Mouse (Mus musculus): ENCODE measurements around the gene Pik3r6.

The Pik3r6 gene

DNA sequence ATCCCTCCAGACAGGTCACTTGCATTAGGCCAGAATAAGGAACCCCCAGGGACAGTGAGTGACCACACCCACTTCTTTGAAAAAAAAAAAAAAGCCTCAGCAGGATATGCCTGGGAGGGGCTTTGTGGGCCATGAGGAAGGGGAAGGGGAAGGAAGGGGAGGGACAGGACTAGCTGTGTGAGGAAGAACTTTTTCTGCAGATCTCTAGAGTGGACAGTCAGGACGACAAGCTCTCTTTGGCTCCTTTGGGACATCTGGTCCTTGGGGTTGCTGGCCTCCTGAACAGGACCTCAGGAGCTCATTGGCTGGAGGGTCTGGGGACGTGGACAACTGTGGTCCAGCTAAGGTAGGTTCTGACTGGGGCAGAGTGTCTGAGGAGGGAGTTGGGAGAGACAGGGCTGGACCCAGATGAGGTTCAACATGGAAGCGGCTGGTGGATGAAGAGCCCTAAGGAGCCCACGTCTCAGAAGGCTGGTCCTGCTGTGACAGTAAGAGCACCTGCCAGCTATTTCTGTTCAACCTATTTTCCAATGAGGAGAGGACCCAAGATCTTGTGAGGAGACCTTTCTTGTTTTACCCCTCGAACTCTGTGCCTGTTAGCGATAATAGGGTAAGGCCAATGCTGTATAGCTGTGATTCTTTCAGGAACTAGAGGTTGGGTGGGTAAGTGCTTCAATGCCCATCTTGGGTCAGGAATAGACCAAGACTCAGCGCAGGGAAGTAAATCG lies at the start of gene Pik3r6:
TSS of gene Pik3r6 (plus strand) at position 118 of the 728 bp plus-strand sequence.
- no peak for DNase-seq (ENCODE audit: low read depth)

DNA sequence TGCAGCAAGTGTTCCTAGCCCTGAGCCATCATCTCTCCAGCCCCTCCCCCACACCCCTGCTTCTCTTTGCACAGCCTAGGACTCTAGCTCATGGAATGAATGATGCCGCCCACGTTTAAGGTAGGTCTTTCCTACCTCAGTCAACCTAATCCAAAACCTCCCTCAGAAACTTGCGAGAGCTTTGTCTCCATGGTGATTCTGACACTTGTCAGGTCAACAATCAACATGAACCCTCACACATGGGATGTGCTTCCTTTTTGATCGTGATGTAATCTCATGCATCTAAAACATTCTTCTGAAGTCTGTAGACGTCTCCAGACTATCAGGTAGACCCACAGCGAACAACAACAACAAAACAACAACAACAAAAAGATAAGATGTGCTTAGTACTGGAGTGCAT lies 49.5 kb upstream of the Pik3r6 start:
- DNase-seq (ENCODE audit: low read depth) = no peak

DNA sequence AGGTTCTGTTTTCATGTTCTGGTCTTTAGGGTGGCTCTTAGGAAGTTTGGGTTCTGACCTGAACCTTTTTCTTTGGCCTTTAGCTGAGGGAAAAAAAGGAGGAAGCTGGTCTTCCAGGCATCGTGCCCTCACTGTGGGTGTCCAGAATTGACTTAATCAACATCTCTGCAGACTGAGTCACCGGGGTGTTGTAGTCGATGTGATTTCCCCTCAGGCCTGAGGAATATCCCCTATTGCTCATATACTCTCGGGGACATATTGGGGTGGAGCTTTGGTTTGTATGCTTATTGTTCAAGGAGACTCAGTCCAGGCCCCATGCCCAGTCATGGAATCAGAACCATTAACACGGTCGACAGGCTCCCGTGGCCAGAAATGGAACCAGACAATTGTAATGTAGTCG lies 44.7 kb upstream of the Pik3r6 start:
- DNase-seq (ENCODE audit: low read depth) = peak; percentile 91

GRCm38 (mm10) chr11:68459021-68459420 lies 43.8 kb upstream of the Pik3r6 start:
- peak; percentile 53 for DNase-seq (ENCODE audit: low read depth)

- peak; percentile 66 for DNase-seq (ENCODE audit: low read depth)
Observed at GRCm38 (mm10) chr11:68459486-68459885, 43.3 kb upstream of the Pik3r6 start.

DNA sequence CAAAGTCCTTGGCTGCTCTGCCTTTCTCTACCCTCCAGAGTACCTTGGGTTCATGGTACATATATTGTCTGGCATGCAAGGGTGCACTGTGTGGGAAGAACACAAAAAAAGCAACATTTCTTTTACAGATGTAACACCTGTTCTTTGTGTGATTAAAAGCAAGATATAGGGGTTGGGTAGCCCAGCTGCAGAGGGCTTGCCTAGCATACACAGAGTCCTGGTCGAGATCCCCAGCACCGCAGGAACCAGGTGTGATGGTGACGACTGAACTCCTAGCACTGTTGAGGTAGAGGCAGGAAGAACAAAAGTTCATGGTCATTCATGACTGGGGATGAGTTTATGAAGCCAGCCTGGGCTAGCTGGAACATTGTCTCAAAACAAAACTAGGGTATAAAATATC lies 40.1 kb upstream of the Pik3r6 start:
- no peak for DNase-seq (ENCODE audit: low read depth)

DNA sequence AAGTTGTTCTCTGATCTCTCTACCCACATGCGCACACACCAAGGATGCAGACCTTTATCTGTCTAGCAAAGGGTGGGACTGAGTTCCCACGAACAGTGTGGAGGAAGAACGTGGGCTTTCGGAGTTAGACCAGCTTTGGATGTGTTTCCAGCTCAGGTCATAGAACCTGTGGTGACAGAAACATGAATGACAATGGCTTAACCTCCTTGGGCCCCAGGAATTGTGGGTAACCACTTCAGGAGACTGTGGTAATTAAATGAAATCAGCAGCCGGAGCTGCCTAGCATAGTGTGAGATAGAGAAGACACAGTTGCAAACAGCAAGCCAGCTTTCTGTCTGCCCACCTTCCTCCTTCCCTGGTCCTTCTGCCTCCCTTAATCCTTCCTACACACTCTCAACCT lies 38.6 kb upstream of the Pik3r6 start:
- no peak for DNase-seq (ENCODE audit: low read depth)

GRCm38 (mm10) chr11:68465090-68465489 lies 37.7 kb upstream of the Pik3r6 start:
- DNase-seq (ENCODE audit: low read depth) = no peak

DNA sequence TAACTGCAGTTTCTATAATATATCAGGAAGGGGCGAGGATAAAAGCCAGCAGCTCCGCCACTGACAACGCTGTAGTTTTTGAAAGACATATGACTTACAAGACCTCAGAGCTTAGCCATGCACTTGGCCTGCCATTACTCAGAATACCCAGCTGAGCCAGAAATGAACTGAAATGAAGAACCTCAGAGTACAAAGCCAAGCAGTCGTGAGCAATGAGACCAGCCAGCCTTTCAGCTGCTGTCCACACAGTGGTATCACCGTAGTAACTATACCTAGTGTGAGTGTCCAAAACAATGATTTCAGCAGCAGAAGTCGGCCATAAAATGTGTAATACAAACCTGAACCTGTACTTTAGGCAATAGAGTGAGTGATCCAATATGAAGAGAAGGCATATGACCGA lies 35.4 kb upstream of the Pik3r6 start:
- DNase-seq (ENCODE audit: low read depth) = peak; percentile 70

GRCm38 (mm10) chr11:68467962-68468612 lies 34.7 kb upstream of the Pik3r6 start:
- peak; percentile 70 for DNase-seq (ENCODE audit: low read depth)

DNA sequence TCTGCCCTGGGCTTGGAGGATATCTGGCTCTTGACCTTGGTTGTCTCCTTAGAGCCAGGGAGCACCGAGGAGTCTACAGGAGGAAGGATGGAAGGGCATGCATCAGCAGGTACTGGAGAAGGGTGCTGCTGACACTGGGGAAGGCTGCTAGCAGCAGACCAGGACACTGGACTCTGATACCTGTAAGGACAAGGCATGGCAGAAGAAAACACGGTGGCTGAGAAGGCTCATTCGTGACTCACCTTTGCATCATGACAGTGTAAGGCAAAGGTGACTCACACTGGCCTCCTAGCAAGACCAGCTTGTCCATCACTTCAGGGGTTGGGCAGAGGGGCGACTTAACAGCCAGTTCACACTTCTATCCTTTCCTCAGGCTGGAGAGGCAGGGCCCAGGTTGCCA lies 33.9 kb upstream of the Pik3r6 start:
- DNase-seq (ENCODE audit: low read depth) = peak; percentile 47

DNA sequence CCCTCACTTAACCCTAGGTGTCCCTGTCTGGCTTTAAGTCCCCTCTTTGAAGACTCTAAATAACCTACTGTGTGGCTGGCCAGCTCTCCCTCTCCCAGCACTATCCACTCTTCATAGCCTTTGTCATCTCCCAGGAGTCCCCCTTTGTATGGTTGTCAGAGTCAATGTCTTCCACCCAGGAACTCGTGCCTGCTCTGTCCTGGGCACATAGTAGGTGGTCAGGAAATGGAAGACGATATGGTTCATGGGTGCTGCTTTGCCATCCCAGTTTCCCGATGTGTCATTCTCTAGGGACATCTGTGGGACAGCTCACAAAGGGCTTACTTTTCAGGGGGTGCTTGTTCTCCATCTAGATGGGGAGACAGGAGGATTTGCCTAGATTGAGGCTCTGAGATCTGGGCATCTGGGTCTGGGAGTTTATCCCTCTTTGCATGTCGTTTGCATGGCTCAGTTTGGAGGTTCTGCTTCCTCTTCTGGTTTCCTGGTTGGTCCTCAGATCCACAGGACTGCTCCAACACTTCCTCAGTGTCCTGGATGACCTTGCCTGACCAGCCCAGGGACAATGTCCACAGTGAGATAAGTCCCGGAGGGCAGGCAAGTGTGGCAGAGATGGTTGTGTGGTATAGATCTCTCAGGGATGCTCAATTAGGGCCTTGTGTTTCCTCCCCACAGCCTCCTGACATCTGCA lies 30.5 kb upstream of the Pik3r6 start:
- no peak for DNase-seq (ENCODE audit: low read depth)

DNA sequence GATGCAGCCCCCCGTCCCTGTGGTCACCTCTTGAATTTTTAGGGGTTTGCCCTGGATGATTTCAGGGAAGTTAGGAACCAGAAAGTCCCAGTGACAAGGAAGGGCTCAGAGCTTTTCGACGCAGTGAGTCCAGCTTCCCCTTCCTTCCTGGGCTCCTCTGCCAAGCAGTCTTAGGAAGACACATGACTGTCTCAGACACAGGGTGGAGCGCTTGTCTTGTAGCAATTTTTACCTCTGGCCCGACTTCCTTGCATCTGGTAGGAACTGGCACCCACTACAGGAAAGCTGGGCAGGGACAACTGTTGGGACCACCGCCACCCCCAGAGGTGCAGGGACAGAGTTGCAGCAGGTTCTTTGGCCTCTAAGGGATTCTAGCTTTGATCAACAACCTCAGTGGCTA lies 28.2 kb upstream of the Pik3r6 start:
- no peak for DNase-seq (ENCODE audit: low read depth)

DNA sequence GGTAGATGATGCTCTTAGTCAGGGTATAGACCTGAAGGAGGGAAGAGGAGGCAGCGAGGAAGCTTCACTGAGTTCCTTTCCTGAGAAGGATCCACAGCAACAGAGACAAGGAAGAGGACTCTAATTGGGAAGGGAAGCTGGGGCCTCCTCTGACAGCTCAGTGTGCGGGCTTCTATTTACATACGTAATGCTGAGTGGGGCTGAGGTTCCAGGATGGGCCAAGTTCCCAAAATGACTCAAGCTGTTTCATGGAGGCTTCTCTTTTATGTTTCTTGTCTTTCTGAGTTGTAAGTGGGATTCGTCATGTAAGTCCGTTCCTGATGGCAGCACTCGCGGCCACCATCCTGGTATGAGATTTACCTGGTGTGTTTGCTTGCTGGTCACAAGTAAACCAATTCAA lies 27.1 kb upstream of the Pik3r6 start:
- DNase-seq (ENCODE audit: low read depth) = peak; percentile 31

DNA sequence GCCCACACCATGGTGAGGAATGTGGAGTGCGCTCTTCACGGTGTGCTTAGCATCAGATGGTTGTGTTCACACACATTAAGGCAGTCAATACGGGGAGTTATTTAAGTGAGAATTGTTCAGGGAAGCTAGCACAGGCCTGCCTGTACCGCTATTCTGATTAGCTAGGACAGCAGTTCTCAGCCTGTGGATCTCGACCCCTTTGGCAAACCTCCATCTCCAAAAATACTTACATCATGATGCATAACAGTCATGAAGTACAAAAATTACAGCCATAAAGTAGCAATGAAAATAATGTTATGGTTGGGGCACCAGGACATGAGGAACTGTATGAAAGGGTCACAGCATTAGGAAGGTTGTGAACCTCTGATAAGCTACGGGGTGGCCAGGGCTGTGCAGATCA lies 25.2 kb upstream of the Pik3r6 start:
- peak; percentile 69 for DNase-seq (ENCODE audit: low read depth)

DNA sequence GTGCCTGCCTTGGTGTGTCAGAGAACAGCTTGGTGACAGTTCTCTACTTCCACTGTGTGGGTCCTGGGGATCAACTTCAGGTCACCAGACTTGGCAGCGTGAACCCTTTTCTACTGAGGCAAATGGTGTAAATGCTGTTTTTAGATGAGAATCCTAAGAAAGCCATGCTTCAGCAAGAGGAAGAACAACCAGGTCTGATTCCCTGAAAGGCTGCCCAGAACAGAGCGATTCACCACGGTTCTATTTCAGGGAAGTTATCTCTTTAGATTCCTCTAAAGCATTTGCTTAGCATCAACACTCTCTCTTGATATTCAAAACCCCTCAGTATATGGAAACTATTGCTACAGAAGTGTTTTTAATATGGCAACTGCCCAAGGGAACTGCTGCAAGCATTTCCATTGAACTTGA lies 24.2 kb upstream of the Pik3r6 start:
- peak; percentile 35 for DNase-seq (ENCODE audit: low read depth)

GRCm38 (mm10) chr11:68480660-68481059 lies 22.2 kb upstream of the Pik3r6 start:
- no peak for DNase-seq (ENCODE audit: low read depth)

- DNase-seq (ENCODE audit: low read depth) = no peak
Observed at GRCm38 (mm10) chr11:68482001-68482400, 20.8 kb upstream of the Pik3r6 start.

GRCm38 (mm10) chr11:68483213-68483612 lies 19.6 kb upstream of the Pik3r6 start:
- DNase-seq (ENCODE audit: low read depth) = no peak

DNA sequence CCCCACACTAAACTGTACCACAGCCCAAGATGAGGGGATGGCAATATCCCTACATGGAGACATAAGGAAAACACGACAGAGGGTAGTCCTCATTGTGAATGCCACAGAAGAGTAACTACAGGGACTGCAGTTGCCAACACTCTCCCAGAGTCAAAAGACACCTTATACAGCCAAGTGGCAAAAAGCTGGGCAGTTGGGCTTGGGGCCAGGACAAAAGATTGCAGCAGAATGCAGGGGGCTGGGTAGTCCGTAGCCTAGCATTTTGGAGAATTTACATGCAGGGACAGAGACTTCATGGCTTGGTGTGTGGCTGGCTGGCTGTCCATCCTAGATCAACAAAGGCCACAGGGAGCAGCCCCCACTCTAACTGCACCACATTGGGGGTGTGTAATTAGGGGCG lies 18.4 kb upstream of the Pik3r6 start:
- DNase-seq (ENCODE audit: low read depth) = no peak

- DNase-seq (ENCODE audit: low read depth) = peak; percentile 87
Observed at GRCm38 (mm10) chr11:68485206-68485942, 17.4 kb upstream of the Pik3r6 start.

DNA sequence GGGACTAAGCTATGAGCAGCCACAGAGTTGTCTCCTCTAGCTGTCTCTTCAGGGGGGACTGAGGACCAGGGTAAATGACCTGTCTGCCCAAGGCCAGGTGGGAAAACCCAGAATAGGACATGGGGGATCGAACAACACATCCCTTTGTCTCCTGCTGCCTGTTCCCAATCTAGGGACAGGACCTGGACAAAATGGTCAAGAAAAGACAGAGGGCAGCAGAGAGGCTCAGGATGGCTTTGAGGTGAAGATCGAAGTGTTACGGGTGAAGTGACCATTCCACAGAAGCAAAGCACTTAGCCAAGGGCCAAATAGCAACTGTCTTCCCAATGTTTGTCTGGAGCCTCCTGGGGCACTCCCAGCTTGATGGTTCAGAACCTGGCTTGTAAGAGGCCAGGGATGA lies 16.7 kb upstream of the Pik3r6 start:
- DNase-seq (ENCODE audit: low read depth) = no peak

DNA sequence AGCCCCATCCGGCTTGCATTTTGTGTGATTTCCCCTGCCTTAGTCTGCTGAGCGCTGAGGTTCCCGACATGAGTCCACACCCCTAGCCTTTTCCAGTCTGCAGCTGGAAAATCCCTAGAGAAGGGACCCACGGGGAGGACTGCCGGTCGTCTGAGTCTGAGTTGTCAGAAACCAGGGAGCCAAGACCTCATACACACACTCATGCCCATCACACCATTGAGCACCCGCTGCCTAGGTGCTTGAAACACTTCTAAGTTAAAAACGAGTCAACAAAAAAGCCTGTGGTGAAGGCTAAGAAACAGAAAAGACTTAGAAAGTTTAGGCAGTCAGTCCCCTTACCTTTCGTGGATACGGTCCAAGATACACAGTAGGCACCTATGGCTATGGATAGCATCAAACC lies 15.1 kb upstream of the Pik3r6 start:
- no peak for DNase-seq (ENCODE audit: low read depth)

All from NIH3T3 (cell line).